Mouse (Mus musculus): ENCODE measurements around the gene Gsk3a. TPM values are rescaled to one million over a fixed set of nuclear protein-coding genes. Genes with fewer than 3 reads are reported as not detected.

The Gsk3a gene
- polyA plus RNA-seq, 1 experiment from 2014 or later: 23.4 TPM

- Histone ChIP-seq H3K4me2 (replicated peaks) (peak overlapping the region; percentile 79), H3K27me3 (ENCODE audit: control insufficient read depth, insufficient read depth, low read length) (no peaks in the 10 kb centered on the region), H3K9me3 (ENCODE audit: control insufficient read depth, low read length) (no peaks in the 10 kb centered on the region), H3K27ac (peak overlapping the region; percentile 99), H3K9ac (peak overlapping the region; percentile 34; the same call in 1 of the 2 replicates), H3K4me1 (replicated peaks; ENCODE audit: control insufficient read depth, insufficient read depth, low read length) (peaks cover 53% of the 10 kb centered on the region), H3K4me3 (replicated peaks; ENCODE audit: low read length) (peak overlapping the region; percentile 82), H3K36me3 (replicated peaks; ENCODE audit: control insufficient read depth, insufficient read depth) (peaks cover 16% of the 10 kb centered on the region)
- ATAC-seq (ENCODE audit: low FRiP score) (no peak), DNase-seq (ENCODE audit: low spot score) (no peak)
- 24% methylated on average over 12 of the region's 12 CpGs for WGBS
Observed at GRCm38 (mm10) chr7:25281166-25281733, 43.6 kb upstream of the Gsk3a start.

GRCm38 (mm10) chr7:25279861-25280791, 42.5 kb upstream of the Gsk3a start:
- DNase-seq (ENCODE audit: low spot score): peak; percentile 43
- 0 out of 2 replicates have a peak, but pooled peaks have one; percentile 0 for ATAC-seq (ENCODE audit: low FRiP score)
- no peaks in the 10 kb centered on the region for H3K9me3 ChIP-seq (ENCODE audit: control insufficient read depth, low read length)
- WGBS: 0% methylated on average over 6 of the region's 6 CpGs
- H3K27me3 ChIP-seq (ENCODE audit: control insufficient read depth, insufficient read depth, low read length): no peaks in the 10 kb centered on the region
- peak overlapping the region; percentile 82 for H3K9ac ChIP-seq
- peak overlapping the region; percentile 99 for H3K27ac ChIP-seq
- H3K4me3 ChIP-seq (replicated peaks; ENCODE audit: low read length): peak overlapping the region; percentile 65
- H3K4me2 ChIP-seq (replicated peaks): peak overlapping the region; percentile 79
- H3K36me3 ChIP-seq (replicated peaks; ENCODE audit: control insufficient read depth, insufficient read depth): peaks cover 5% of the 10 kb centered on the region
- H3K4me1 ChIP-seq (replicated peaks; ENCODE audit: control insufficient read depth, insufficient read depth, low read length): peaks cover 63% of the 10 kb centered on the region

- Histone ChIP-seq H3K4me1 (replicated peaks; ENCODE audit: control insufficient read depth, insufficient read depth, low read length) (peaks cover 64% of the 10 kb centered on the region), H3K27ac (peak overlapping the region; percentile 99), H3K9me3 (ENCODE audit: control insufficient read depth, low read length) (no peaks in the 10 kb centered on the region), H3K36me3 (replicated peaks; ENCODE audit: control insufficient read depth, insufficient read depth) (0 out of 2 replicates have a peak, but pooled peaks cover under 1% of the 10 kb centered on the region), H3K4me2 (replicated peaks) (peak overlapping the region; percentile 79), H3K4me3 (replicated peaks; ENCODE audit: low read length) (peak overlapping the region; percentile 65), H3K9ac (peak overlapping the region; percentile 82), H3K27me3 (ENCODE audit: control insufficient read depth, insufficient read depth, low read length) (no peaks in the 10 kb centered on the region)
- DNase-seq (ENCODE audit: low spot score) (peak; percentile 90), ATAC-seq (ENCODE audit: low FRiP score) (peak; percentile 64)
- WGBS: under 1% methylated on average over 41 of the region's 49 CpGs
Observed at GRCm38 (mm10) chr7:25279076-25279860, 41.6 kb upstream of the Gsk3a start.

GRCm38 (mm10) chr7:25278341-25279075, 40.9 kb upstream of the Gsk3a start:
- no peaks in the 10 kb centered on the region for H3K9me3 ChIP-seq (ENCODE audit: control insufficient read depth, low read length)
- H3K4me3 ChIP-seq (replicated peaks; ENCODE audit: low read length): peak overlapping the region; percentile 65
- peak overlapping the region; percentile 79 for H3K4me2 ChIP-seq (replicated peaks)
- H3K4me1 ChIP-seq (replicated peaks; ENCODE audit: control insufficient read depth, insufficient read depth, low read length): peaks cover 62% of the 10 kb centered on the region
- peak overlapping the region; percentile 82 for H3K9ac ChIP-seq
- H3K27me3 ChIP-seq (ENCODE audit: control insufficient read depth, insufficient read depth, low read length): no peaks in the 10 kb centered on the region
- DNase-seq (ENCODE audit: low spot score): peak; percentile 83
- H3K36me3 ChIP-seq (replicated peaks; ENCODE audit: control insufficient read depth, insufficient read depth): peaks cover 8% of the 10 kb centered on the region; the same call in 1 of the 2 replicates
- peak overlapping the region; percentile 99 for H3K27ac ChIP-seq
- 0% methylated on average over 49 of the region's 60 CpGs for WGBS
- peak; percentile 63 for ATAC-seq (ENCODE audit: low FRiP score)

GRCm38 (mm10) chr7:25277998-25278340, 40.3 kb upstream of the Gsk3a start:
- Histone ChIP-seq H3K36me3 (replicated peaks; ENCODE audit: control insufficient read depth, insufficient read depth) (peaks cover 14% of the 10 kb centered on the region), H3K27me3 (ENCODE audit: control insufficient read depth, insufficient read depth, low read length) (no peaks in the 10 kb centered on the region), H3K27ac (peak overlapping the region; percentile 99), H3K4me1 (replicated peaks; ENCODE audit: control insufficient read depth, insufficient read depth, low read length) (peaks cover 56% of the 10 kb centered on the region), H3K9ac (peak overlapping the region; percentile 82), H3K9me3 (ENCODE audit: control insufficient read depth, low read length) (no peaks in the 10 kb centered on the region), H3K4me3 (replicated peaks; ENCODE audit: low read length) (peak overlapping the region; percentile 65), H3K4me2 (replicated peaks) (peak overlapping the region; percentile 79)
- no peak for ATAC-seq (ENCODE audit: low FRiP score)
- WGBS: 20% methylated on average over 4 of the region's 4 CpGs
- no peak for DNase-seq (ENCODE audit: low spot score)

- WGBS: 96% methylated on average over 4 of the region's 4 CpGs
- peaks cover 56% of the 10 kb centered on the region for H3K4me1 ChIP-seq (replicated peaks; ENCODE audit: control insufficient read depth, insufficient read depth, low read length)
- H3K4me2 ChIP-seq (replicated peaks): peak overlapping the region; percentile 79
- no peaks in the 10 kb centered on the region for H3K9me3 ChIP-seq (ENCODE audit: control insufficient read depth, low read length)
- H3K9ac ChIP-seq: peak overlapping the region; percentile 82
- H3K36me3 ChIP-seq (replicated peaks; ENCODE audit: control insufficient read depth, insufficient read depth): peaks cover 19% of the 10 kb centered on the region
- ATAC-seq (ENCODE audit: low FRiP score) (no peak), DNase-seq (ENCODE audit: low spot score) (no peak)
- peak overlapping the region; percentile 99 for H3K27ac ChIP-seq
- H3K27me3 ChIP-seq (ENCODE audit: control insufficient read depth, insufficient read depth, low read length): no peaks in the 10 kb centered on the region
- H3K4me3 ChIP-seq (replicated peaks; ENCODE audit: low read length): no peak overlapping the region
Observed at GRCm38 (mm10) chr7:25277405-25277804, 39.8 kb upstream of the Gsk3a start.

GRCm38 (mm10) chr7:25275555-25276298, 38.1 kb upstream of the Gsk3a start:
- H3K9ac ChIP-seq: no peak overlapping the region; the same call in 1 of the 2 replicates
- no peaks in the 10 kb centered on the region for H3K27me3 ChIP-seq (ENCODE audit: control insufficient read depth, insufficient read depth, low read length)
- H3K4me2 ChIP-seq (replicated peaks): no peak overlapping the region
- H3K9me3 ChIP-seq (ENCODE audit: control insufficient read depth, low read length): no peaks in the 10 kb centered on the region
- H3K4me1 ChIP-seq (replicated peaks; ENCODE audit: control insufficient read depth, insufficient read depth, low read length): peaks cover 46% of the 10 kb centered on the region
- no peak overlapping the region for H3K27ac ChIP-seq
- H3K4me3 ChIP-seq (replicated peaks; ENCODE audit: low read length): no peak overlapping the region
- 62% methylated on average over 9 of the region's 9 CpGs for WGBS
- peaks cover 32% of the 10 kb centered on the region for H3K36me3 ChIP-seq (replicated peaks; ENCODE audit: control insufficient read depth, insufficient read depth)
- DNase-seq (ENCODE audit: low spot score): no peak
- no peak for ATAC-seq (ENCODE audit: low FRiP score)

GRCm38 (mm10) chr7:25274996-25275395, 37.3 kb upstream of the Gsk3a start:
- Histone ChIP-seq H3K9me3 (ENCODE audit: control insufficient read depth, low read length) (no peaks in the 10 kb centered on the region), H3K27ac (no peak overlapping the region), H3K27me3 (ENCODE audit: control insufficient read depth, insufficient read depth, low read length) (no peaks in the 10 kb centered on the region), H3K4me1 (replicated peaks; ENCODE audit: control insufficient read depth, insufficient read depth, low read length) (peaks cover 41% of the 10 kb centered on the region), H3K9ac (0 out of 2 replicates have a peak overlapping the region, but pooled peaks have one; percentile 9), H3K36me3 (replicated peaks; ENCODE audit: control insufficient read depth, insufficient read depth) (peaks cover 32% of the 10 kb centered on the region), H3K4me2 (replicated peaks) (no peak overlapping the region), H3K4me3 (replicated peaks; ENCODE audit: low read length) (no peak overlapping the region)
- WGBS: 93% methylated on average over 3 of the region's 3 CpGs
- ATAC-seq (ENCODE audit: low FRiP score): no peak
- DNase-seq (ENCODE audit: low spot score): no peak

Measured in hindbrain, embryonic 14.5 days (tissue).